Mouse (Mus musculus): ENCODE results near the gene Gm37240. TPM values are rescaled to one million over a fixed set of nuclear protein-coding genes. Genes with fewer than 3 reads are reported as not detected.
"Not testable (repeated sequence)": the region's sequence is repeated elsewhere in the genome, so short reads cannot be mapped to it uniquely, and the experiment has no call there.

Gm37240 gene
- total RNA-seq, 2 experiments from 2014 or later: 35.3 to 39.6 TPM

- no peak for DNase-seq
These were observed 1003.4 kb downstream of the Gm37240 start for GRCm38 (mm10) chr3:84883817-84884483.

DNA sequence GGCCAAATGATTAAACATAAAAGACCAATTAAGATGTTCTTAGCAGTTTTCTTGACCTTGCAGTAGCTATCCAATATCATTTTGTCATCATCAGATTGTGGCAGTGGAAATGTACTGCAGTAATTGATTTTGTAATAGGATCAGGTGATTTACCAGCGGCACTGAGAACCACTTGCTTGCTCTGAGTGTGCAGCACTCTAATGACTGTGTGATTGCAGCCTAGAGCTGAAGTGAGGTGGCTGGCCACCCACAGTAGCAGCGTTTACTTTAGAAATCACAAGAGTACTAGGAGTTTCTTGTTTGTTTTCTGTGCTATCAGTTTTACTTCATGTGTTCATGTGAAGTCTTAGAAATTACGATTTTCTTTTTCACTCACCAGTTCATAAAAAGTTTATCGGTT lies 1011.1 kb downstream of the Gm37240 start:
- DNase-seq: no peak

DNA sequence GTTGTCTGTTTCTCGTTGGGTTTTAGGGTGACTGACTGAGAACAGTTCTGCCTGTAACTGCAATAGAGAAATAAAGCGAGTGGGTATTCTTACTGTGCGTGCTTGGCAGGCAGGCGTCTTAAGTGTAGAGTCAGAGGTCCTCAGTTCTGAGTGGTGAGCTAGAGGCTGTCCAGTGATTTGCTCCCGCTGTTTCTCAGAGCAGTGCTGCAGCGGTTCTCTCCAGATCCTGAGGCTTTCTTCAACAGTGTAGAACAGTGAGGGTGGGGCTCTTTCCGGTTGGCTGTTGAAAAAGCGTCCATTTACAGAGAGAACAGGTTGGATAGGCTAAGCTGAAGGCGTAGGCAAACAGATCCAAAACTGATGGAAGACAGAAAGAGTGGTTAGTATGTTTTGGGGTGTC lies 1012.0 kb downstream of the Gm37240 start:
- DNase-seq: no peak

DNA sequence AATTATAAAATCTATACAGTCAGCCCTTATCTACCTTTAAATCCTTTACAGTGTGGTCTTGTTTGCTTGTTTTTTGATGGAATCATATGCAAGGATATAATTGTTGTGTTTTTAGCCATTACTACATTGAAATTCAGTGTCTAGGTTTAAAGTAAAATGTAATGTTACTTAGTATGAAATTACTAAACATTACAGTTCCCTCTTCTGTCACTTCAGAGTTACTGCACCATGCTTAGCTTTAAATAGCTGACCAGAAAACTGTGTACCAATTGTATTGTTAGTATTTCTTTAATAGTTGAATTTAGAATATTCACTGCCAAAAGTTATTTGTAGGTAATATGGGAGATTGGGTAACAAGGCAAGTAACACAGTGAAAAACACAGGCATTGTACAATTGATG lies 1017.2 kb downstream of the Gm37240 start:
- DNase-seq: no peak

DNA sequence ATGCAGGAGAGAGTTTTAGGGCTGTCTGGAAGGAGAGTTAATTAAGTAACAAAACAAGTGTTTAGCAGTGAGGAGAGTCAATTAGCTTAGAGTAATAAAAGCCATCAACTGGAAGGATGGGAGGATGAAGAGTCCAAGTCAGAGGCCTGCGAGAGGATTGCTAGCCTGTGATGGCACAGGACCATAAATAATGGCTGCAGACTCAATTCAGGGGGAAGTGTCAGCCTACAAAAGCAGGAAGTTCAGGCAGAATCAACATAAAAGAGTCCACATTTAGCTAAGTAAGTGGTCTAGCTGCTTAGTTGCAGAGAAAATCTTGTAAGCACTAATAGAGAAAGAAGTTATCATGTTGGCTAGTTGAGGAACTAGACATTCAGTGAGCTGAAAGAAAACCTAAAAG lies 1019.3 kb downstream of the Gm37240 start:
- DNase-seq: no peak

GRCm38 (mm10) chr3:84867434-84867975 lies 1019.8 kb downstream of the Gm37240 start:
- DNase-seq: no peak

- no peak for DNase-seq
These were observed 1020.5 kb downstream of the Gm37240 start for GRCm38 (mm10) chr3:84866866-84867265.

DNA sequence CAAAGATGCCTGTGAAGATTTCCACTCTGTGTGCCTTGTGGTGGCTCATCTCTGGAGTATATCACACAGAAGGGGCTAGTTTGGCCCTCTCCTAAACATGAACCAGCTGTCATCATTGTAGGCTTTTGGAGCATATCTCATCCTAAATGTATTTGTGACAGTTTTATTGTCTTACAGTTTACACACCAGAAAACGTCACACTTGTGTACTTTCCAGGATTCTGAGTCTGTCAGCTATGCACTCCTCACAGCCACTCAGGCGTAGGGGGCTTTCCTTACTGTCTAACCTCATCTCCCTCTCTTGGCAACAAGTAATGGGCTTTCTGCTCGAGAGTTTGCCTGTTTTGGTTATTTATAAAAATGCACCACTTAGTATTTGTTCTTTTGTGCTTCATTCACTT lies 1021.6 kb downstream of the Gm37240 start:
- no peak for DNase-seq

DNA sequence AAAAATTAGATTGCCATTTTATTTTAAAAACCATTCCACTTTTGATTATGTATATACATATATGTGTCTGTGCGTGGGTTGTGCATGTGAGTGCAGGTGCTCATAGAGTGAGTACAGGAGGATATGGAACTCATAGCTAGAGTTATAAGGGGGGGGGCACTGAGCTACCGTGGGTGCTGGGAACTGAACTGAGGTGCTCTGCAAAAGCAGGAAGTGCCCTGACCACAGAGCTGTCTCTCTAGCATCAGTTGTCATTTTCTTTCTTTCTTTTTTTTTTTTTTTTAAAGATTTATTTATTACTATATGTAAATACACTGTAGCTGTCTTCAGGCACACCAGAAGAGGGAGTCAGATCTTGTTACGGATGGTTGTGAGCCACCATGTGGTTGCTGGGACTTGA lies 1025.5 kb downstream of the Gm37240 start:
- DNase-seq: not testable (repeated sequence)

GRCm38 (mm10) chr3:84860669-84861068 lies 1026.6 kb downstream of the Gm37240 start:
- DNase-seq: no peak

DNA sequence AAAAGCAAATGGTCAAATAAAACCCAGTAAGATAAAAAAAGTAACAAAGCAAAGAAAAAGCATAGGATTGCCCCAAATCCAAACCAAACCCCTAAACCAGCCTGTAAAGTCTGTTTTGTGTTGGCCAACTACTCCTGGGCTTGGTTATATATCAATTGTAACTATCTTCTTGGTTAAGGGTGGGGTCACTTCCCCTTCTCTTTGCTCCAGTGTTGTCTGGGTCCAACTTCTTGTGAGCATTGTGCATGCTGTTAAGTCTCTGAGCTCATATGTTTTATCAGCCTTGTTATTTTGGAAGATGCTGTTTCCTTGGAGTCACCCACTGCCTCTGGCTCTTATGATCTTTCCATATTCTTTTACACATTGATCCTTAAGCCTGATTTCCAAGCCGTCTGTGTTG lies 1032.9 kb downstream of the Gm37240 start:
- no peak for DNase-seq

- DNase-seq: peak; percentile 33
These were observed 1034.4 kb downstream of the Gm37240 start for GRCm38 (mm10) chr3:84852877-84853276.

DNA sequence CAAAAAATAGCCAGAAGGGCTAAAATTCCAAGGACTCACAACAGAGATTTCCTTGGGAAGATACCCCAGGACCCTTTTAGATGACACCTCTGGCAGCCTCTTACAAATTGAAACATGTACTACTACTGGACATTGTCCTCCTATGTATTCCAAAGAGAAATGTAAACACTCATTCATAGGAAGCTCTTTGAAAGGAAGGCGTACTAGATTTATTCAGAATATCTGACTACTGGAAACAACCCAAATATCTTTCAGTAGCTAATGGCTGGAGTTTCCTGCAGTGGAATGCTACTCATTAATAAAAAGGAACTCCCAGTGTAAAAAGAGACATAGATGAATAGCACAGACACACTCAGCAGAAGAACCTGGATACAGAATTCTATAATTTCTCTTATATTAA lies 1035.5 kb downstream of the Gm37240 start:
- DNase-seq: no peak

DNA sequence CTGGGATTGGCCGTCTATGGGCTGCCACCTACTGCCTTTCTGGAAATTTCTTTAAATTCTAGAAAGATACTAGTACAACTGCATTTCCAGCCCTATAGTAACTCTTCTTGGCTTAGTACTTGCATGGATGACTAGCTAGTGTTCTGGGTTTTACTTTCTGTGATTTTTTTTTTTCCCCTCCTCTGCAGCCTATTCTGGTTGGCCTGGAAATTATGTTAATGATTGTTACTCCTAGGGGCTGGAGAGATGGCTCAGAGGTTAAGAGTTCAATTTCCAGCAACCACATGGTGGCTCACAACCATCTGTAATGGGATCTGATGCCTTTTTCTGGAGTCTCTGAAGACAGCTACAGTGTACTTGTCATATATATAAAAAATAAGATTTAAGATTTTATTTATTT lies 1036.9 kb downstream of the Gm37240 start:
- no peak for DNase-seq

GRCm38 (mm10) chr3:84848798-84849197 lies 1038.5 kb downstream of the Gm37240 start:
- peak; percentile 6 for DNase-seq

GRCm38 (mm10) chr3:84843594-84843993 lies 1043.7 kb downstream of the Gm37240 start:
- DNase-seq: no peak

GRCm38 (mm10) chr3:84842793-84843192 lies 1044.5 kb downstream of the Gm37240 start:
- DNase-seq: no peak

DNA sequence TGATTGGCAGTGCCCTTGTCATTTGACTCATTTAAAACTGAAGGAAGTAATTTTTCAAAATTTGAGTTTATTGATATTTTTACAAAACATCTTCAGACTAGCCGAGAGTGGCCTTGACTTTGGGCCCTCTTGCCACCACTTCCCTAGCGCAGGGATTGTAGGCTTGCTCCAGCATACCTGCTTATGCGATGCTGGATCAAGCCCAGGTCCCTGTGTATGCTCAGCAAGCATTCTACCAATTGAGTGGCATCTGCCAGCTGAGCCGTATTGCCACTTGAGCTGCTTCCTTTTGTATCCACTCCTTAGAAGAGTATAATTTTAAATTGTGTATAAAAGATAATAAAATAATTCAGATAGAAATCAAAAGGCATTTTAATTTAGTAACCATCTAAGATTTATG lies 1046.0 kb downstream of the Gm37240 start:
- DNase-seq: no peak

DNA sequence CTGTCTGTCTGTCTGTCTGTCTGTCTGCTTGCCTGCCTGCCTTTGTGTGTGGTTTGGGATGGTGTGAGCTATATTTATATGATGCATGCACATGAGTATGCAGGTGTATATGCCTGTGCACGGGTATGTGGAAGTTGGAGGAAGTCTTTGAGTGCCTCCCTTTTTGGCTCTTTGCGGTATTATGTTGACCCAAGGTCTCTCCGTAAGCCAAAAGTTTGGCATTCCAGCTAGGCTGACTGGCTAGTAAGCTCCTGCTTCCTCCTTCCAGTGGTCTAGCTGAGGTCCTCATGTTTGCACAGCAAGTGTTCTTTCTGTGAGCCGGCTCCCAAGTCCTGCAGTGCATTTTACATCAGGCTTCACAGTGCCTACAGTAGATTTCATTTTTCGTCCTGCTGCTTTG lies 1047.8 kb downstream of the Gm37240 start:
- no peak for DNase-seq

- DNase-seq: no peak
These were observed 1049.3 kb downstream of the Gm37240 start for GRCm38 (mm10) chr3:84837984-84838383.

GRCm38 (mm10) chr3:84836029-84836428 lies 1051.3 kb downstream of the Gm37240 start:
- DNase-seq: no peak

- no peak for DNase-seq
These were observed 1058.0 kb downstream of the Gm37240 start for GRCm38 (mm10) chr3:84829366-84829765.

GRCm38 (mm10) chr3:84827617-84828016 lies 1059.7 kb downstream of the Gm37240 start:
- no peak for DNase-seq

DNA sequence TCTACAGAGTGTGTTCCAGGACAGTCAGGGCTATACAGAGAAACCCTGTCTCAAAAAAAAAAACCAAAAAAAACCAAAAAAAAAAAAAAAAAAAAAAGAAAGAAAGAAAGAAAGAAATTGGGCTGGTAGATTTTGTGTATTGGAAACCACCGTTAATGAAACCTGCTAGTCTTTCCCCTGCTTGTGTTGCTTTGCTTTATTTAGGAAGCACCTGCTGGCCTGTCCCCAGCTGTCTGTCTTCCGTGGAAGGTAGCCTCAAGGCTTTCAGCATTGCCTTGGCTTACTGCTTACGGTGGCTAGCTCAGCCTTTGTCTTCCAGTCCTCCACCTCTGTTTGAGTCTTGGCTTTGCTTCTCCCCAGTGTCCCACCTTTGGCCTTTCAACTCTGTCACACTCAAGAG lies 1060.4 kb downstream of the Gm37240 start:
- no peak for DNase-seq

Measured in gastrocnemius, postnatal 25 days (tissue).